Mouse (Mus musculus) lung, embryonic 15.5 days (tissue): ENCODE measurements around the gene Ngb. TPM values are rescaled to one million over a fixed set of nuclear protein-coding genes. Genes with fewer than 3 reads are reported as not detected.

Source experiments
- ATAC-seq: fragments of 200-750 bp; cut with Nextera tagmentation; 2 replicates; pipeline ENCODE4 v1.8.0; 2017; ENCODE audit warnings: moderate number of reproducible peaks, borderline replicate concordance; ENCODE audit not compliant: low FRiP score, low TSS enrichment; ENCODE audit errors: extremely low read depth
- H3K27ac ChIP-seq: fragments of 300-500 bp; sonication (generic); 2 replicates; pipeline ENCODE4 v1.5.1; 2015; ENCODE audit warnings: moderate library complexity, mild to moderate bottlenecking, inconsistent platforms
- H3K27me3 ChIP-seq: fragments of 300-500 bp; sonication (generic); 2 replicates; pipeline ENCODE4 v1.6.1; 2015; ENCODE audit warnings: inconsistent platforms
- H3K36me3 ChIP-seq: fragments of 300-500 bp; sonication (generic); 2 replicates; pipeline ENCODE4 v1.6.1; 2015; ENCODE audit warnings: inconsistent platforms
- H3K4me1 ChIP-seq: fragments of 300-500 bp; sonication (generic); 2 replicates; pipeline ENCODE4 v1.6.1; 2015; ENCODE audit warnings: inconsistent platforms
- H3K4me2 ChIP-seq: fragments of 300-500 bp; sonication (generic); 2 replicates; pipeline ENCODE4 v1.6.1; 2015; ENCODE audit warnings: inconsistent platforms, mild to moderate bottlenecking, moderate library complexity
- H3K4me3 ChIP-seq: fragments of 300-500 bp; sonication (generic); 2 replicates; pipeline ENCODE4 v1.5.1; 2015; ENCODE audit warnings: mild to moderate bottlenecking, inconsistent platforms
- H3K9ac ChIP-seq: fragments of 300-500 bp; sonication (generic); 2 replicates; pipeline ENCODE4 v1.6.1; 2015; ENCODE audit warnings: inconsistent platforms
- H3K9me3 ChIP-seq: fragments of 300-500 bp; sonication (generic); 2 replicates; pipeline ENCODE4 v1.6.1; 2016; ENCODE audit warnings: inconsistent platforms
- WGBS: fragments of 180-500 bp; shearing (Covaris S2); methylation state at CpG from one replicate; pipeline ENCODE4 v1.1.7; 2015; 5-methylcytosine and 5-hydroxymethylcytosine counted together
- polyA plus RNA-seq: library from polyadenylated mRNA; unstranded; fragments of >200 nt; fragmentation: Nextera tagmentation; extraction: Ambion mirVana; gene quantifications from 2 replicates; pipeline ENCODE4 v1.2.1, GENCODE M21; 2015

Ngb gene
- polyA plus RNA-seq, 1 experiment from 2014 or later: 7.1 TPM

GRCm38 (mm10) chr12:87089255-87089654 is 13.1 kb downstream of the Ngb start:
- Histone ChIP-seq H3K4me2 (no peak overlapping the region), H3K36me3 (no peaks in the 10 kb centered on the region), H3K9me3 (no peaks in the 10 kb centered on the region), H3K27me3 (no peaks in the 10 kb centered on the region), H3K4me3 (no peak overlapping the region), H3K27ac (no peak overlapping the region), H3K9ac (no peak overlapping the region), H3K4me1 (no peaks in the 10 kb centered on the region)
- ATAC-seq: no peak
- 60% methylated on average over 4 of the region's 4 CpGs for WGBS

GRCm38 (mm10) chr12:87088331-87088730 is 14.0 kb downstream of the Ngb start:
- Histone ChIP-seq H3K4me3 (no peak overlapping the region), H3K9ac (no peak overlapping the region), H3K4me2 (no peak overlapping the region), H3K9me3 (no peaks in the 10 kb centered on the region), H3K36me3 (no peaks in the 10 kb centered on the region), H3K4me1 (no peaks in the 10 kb centered on the region), H3K27ac (no peak overlapping the region), H3K27me3 (no peaks in the 10 kb centered on the region)
- WGBS: 33% methylated on average over 4 of the region's 4 CpGs
- no peak for ATAC-seq

DNA sequence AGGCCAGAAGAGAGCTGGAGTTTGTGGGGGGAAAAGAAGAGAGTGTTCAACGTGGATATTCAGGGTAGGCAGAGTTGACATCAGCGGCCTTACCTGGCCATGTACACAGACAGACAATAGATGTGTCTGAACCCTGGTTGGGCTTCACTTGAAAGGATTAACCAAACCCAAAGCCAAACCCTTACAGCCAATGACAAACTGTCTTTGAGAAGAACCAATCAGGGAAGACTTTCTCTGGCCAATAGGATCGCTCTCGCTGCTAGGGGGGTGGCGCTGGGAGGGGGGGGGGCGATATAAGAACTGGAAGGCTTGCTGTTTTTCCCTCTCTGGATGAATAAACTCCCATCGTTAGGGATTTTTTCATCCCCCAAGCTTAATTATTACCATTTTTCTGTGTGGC is 15.1 kb downstream of the Ngb start:
- 56% methylated on average over 7 of the region's 7 CpGs for WGBS
- Histone ChIP-seq H3K9ac (no peak overlapping the region), H3K4me1 (no peaks in the 10 kb centered on the region), H3K4me3 (no peak overlapping the region), H3K4me2 (no peak overlapping the region), H3K36me3 (no peaks in the 10 kb centered on the region), H3K9me3 (no peaks in the 10 kb centered on the region), H3K27ac (no peak overlapping the region), H3K27me3 (no peaks in the 10 kb centered on the region)
- no peak for ATAC-seq

- no peak for ATAC-seq
- Histone ChIP-seq H3K4me1 (no peaks in the 10 kb centered on the region), H3K4me2 (no peak overlapping the region), H3K27ac (no peak overlapping the region), H3K9ac (no peak overlapping the region), H3K4me3 (no peak overlapping the region), H3K9me3 (no peaks in the 10 kb centered on the region), H3K27me3 (no peaks in the 10 kb centered on the region), H3K36me3 (no peaks in the 10 kb centered on the region)
- WGBS: 70% methylated on average over 8 of the region's 8 CpGs
Observed at GRCm38 (mm10) chr12:87082797-87083196, 19.5 kb downstream of the Ngb start.

GRCm38 (mm10) chr12:87076610-87077009 is 25.7 kb downstream of the Ngb start:
- H3K9ac ChIP-seq: no peak overlapping the region
- no peaks in the 10 kb centered on the region for H3K9me3 ChIP-seq
- no peaks in the 10 kb centered on the region for H3K36me3 ChIP-seq
- H3K4me1 ChIP-seq: no peaks in the 10 kb centered on the region
- WGBS: 83% methylated on average over 2 of the region's 2 CpGs
- H3K27me3 ChIP-seq: no peaks in the 10 kb centered on the region
- no peak overlapping the region for H3K4me2 ChIP-seq
- ATAC-seq: no peak
- no peak overlapping the region for H3K4me3 ChIP-seq
- no peak overlapping the region for H3K27ac ChIP-seq

GRCm38 (mm10) chr12:87070520-87070919 is 31.8 kb downstream of the Ngb start:
- H3K4me3 ChIP-seq: no peak overlapping the region
- no peaks in the 10 kb centered on the region for H3K9me3 ChIP-seq
- H3K9ac ChIP-seq: no peak overlapping the region
- WGBS: 64% methylated on average over 5 of the region's 5 CpGs
- H3K4me2 ChIP-seq: no peak overlapping the region
- H3K27me3 ChIP-seq: no peaks in the 10 kb centered on the region
- no peaks in the 10 kb centered on the region for H3K4me1 ChIP-seq
- H3K27ac ChIP-seq: no peak overlapping the region
- H3K36me3 ChIP-seq: no peaks in the 10 kb centered on the region
- ATAC-seq: no peak

- ATAC-seq: no peak
- WGBS: 81% methylated on average over 5 of the region's 5 CpGs
- Histone ChIP-seq H3K4me2 (no peak overlapping the region), H3K36me3 (no peaks in the 10 kb centered on the region), H3K4me1 (no peaks in the 10 kb centered on the region), H3K27ac (no peak overlapping the region), H3K9me3 (no peaks in the 10 kb centered on the region), H3K9ac (no peak overlapping the region), H3K27me3 (no peaks in the 10 kb centered on the region), H3K4me3 (no peak overlapping the region)
Observed at GRCm38 (mm10) chr12:87066429-87066828, 35.9 kb downstream of the Ngb start.

GRCm38 (mm10) chr12:87065446-87065845 is 36.9 kb downstream of the Ngb start:
- no peak for ATAC-seq
- Histone ChIP-seq H3K27me3 (no peaks in the 10 kb centered on the region), H3K9ac (no peak overlapping the region), H3K4me2 (no peak overlapping the region), H3K4me3 (no peak overlapping the region), H3K4me1 (no peaks in the 10 kb centered on the region), H3K27ac (no peak overlapping the region), H3K36me3 (no peaks in the 10 kb centered on the region), H3K9me3 (no peaks in the 10 kb centered on the region)
- WGBS: 84% methylated on average over 11 of the region's 11 CpGs

GRCm38 (mm10) chr12:87057066-87057465 is 45.3 kb downstream of the Ngb start:
- H3K9ac ChIP-seq: no peak overlapping the region
- no peaks in the 10 kb centered on the region for H3K9me3 ChIP-seq
- WGBS: 61% methylated on average over 17 of the region's 17 CpGs
- H3K4me1 ChIP-seq: no peaks in the 10 kb centered on the region
- no peak overlapping the region for H3K27ac ChIP-seq
- no peaks in the 10 kb centered on the region for H3K36me3 ChIP-seq
- H3K27me3 ChIP-seq: peaks cover 9% of the 10 kb centered on the region; the same call in 1 of the 2 replicates
- H3K4me3 ChIP-seq: no peak overlapping the region
- H3K4me2 ChIP-seq: no peak overlapping the region
- ATAC-seq: no peak

DNA sequence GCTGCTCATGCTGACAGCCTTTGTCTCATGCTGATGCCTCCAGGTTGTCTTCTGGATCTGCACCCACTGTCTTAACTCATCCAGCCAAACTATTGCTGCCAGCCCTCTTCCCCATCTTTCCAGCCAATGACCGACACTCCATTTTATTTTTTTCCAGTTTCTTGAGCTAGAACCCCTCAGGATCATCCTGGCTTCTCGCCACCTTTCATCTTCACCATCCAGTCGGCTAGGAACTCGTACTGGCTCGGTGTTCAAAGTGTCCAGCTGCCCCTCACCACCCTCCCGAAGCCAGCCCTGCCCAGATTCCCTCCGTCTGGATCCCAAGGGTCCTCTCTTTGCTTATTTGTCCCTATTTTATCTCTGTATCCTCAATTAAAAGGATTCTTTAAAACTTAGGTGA is 47.5 kb downstream of the Ngb start:
- Histone ChIP-seq H3K4me2 (no peak overlapping the region), H3K27ac (no peak overlapping the region), H3K9ac (no peak overlapping the region), H3K36me3 (no peaks in the 10 kb centered on the region), H3K9me3 (no peaks in the 10 kb centered on the region), H3K27me3 (peaks cover 9% of the 10 kb centered on the region; the same call in 1 of the 2 replicates), H3K4me1 (no peaks in the 10 kb centered on the region), H3K4me3 (no peak overlapping the region)
- WGBS: 57% methylated on average over 7 of the region's 7 CpGs
- no peak for ATAC-seq

GRCm38 (mm10) chr12:87052661-87053321 is 49.5 kb downstream of the Ngb start:
- 0 out of 2 replicates have a peak, but pooled peaks have one; percentile 27 for ATAC-seq
- Histone ChIP-seq H3K9ac (no peak overlapping the region), H3K9me3 (no peaks in the 10 kb centered on the region), H3K4me1 (no peaks in the 10 kb centered on the region), H3K27me3 (peaks cover 9% of the 10 kb centered on the region; the same call in 1 of the 2 replicates), H3K27ac (no peak overlapping the region), H3K4me2 (no peak overlapping the region), H3K4me3 (no peak overlapping the region), H3K36me3 (no peaks in the 10 kb centered on the region)
- 27% methylated on average over 11 of the region's 16 CpGs for WGBS

DNA sequence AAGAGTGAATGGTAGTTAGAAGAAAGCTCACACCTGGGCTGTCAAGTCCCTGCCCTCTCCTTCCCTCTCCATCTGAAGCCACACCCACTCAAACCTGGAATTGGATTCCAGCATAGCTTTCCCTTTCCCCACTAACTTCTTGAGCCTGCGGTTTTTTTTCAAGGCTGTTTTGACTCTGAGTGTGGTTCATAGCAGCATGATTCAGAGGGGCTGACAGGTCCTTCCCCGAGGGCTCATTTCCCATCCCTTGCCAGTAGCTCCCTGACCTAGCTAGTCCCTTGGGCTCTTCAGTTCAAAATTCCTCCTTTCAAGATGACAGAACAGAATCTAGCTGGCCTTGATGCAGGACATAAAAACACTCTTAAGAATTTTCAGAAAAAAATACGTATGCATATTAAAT is 54.8 kb downstream of the Ngb start:
- no peak for ATAC-seq
- Histone ChIP-seq H3K27ac (no peak overlapping the region), H3K4me2 (no peak overlapping the region), H3K4me1 (no peaks in the 10 kb centered on the region), H3K9ac (no peak overlapping the region), H3K27me3 (no peaks in the 10 kb centered on the region), H3K36me3 (no peaks in the 10 kb centered on the region), H3K4me3 (no peak overlapping the region), H3K9me3 (no peaks in the 10 kb centered on the region)
- WGBS: 49% methylated on average over 3 of the region's 3 CpGs
